Mouse (Mus musculus): ENCODE results near the gene Sipa1l2. TPM values are rescaled to one million over a fixed set of nuclear protein-coding genes. Genes with fewer than 3 reads are reported as not detected.

The Sipa1l2 gene
- polyA plus RNA-seq, 1 experiment from 2014 or later: 14.1 TPM

DNA sequence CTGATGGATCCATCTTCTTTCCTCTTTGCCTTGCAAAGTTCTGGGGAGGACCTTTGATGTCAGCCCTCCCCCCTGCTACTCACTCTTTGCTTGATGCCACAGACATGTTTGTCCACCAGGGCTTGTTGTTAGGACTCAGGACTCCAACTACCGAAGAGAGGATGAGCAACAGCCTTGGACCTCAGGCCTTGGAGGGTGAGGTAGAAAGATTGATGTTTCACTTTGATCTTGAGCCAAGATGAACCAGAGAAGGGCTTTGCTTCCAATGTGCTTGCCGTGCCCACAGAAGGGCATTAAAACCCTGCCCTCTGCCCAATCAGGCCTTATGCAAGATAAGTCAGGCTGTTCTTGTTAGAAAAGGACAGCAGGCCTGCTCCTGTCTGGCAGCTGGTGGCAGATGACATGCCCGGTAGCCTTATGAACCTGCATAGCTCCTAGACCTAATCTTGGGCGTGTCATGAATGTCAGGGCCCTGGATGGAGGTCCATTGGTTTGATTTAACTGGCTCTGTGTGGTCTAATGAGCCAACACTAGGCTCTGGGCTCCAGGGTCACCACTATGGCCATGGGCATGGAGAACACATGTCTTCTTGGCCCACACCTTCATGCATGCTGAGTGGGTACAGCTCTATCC is 184.9 kb downstream of the Sipa1l2 start:
- H3K27ac ChIP-seq (ENCODE audit: low read depth, low read length): no peak overlapping the region
- no peak for DNase-seq (ENCODE audit: low spot score, missing footprints)
- no peaks in the 10 kb centered on the region for H3K36me3 ChIP-seq (ENCODE audit: control insufficient read depth, insufficient read depth, low read length)
- H3K9me3 ChIP-seq (ENCODE audit: control insufficient read depth, low read length): no peaks in the 10 kb centered on the region
- 93% methylated on average over 4 of the region's 4 CpGs for WGBS
- H3K9ac ChIP-seq (ENCODE audit: low read length): no peak overlapping the region
- no peaks in the 10 kb centered on the region for H3K27me3 ChIP-seq (ENCODE audit: control insufficient read depth, insufficient read depth, low read length)
- H3K4me3 ChIP-seq (ENCODE audit: low read depth, low read length): no peak overlapping the region
- no peak for ATAC-seq (ENCODE audit: low FRiP score)
- no peak overlapping the region for H3K4me2 ChIP-seq
- H3K4me1 ChIP-seq (ENCODE audit: control insufficient read depth, insufficient read depth, low read length): peaks cover 3% of the 10 kb centered on the region; the same call in 1 of the 2 replicates

DNA sequence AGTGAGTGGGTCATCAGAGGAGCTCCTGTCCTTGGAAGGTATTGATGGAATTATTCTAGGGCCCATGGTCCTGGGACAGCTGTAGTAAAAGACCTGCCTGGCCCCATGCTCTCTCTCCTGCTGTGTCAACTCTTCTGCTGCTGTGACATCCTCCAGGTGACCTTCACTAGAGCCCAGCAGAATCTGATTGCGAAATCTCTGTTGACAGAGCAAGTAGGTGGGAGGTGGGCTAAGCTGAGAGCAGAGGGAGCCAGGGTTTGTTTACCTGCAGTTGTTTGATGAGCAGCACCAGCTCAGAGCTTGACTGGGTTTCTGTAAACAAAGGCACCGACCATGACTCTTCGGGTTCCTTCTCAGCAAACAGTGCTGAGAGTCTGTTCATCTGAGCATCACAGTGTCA is 187.9 kb downstream of the Sipa1l2 start:
- Histone ChIP-seq H3K4me3 (ENCODE audit: low read depth, low read length) (no peak overlapping the region), H3K36me3 (ENCODE audit: control insufficient read depth, insufficient read depth, low read length) (no peaks in the 10 kb centered on the region), H3K27ac (ENCODE audit: low read depth, low read length) (no peak overlapping the region), H3K9me3 (ENCODE audit: control insufficient read depth, low read length) (no peaks in the 10 kb centered on the region), H3K4me2 (no peak overlapping the region), H3K4me1 (ENCODE audit: control insufficient read depth, insufficient read depth, low read length) (peaks cover 3% of the 10 kb centered on the region; the same call in 1 of the 2 replicates), H3K27me3 (ENCODE audit: control insufficient read depth, insufficient read depth, low read length) (no peaks in the 10 kb centered on the region), H3K9ac (ENCODE audit: low read length) (no peak overlapping the region)
- no peak for ATAC-seq (ENCODE audit: low FRiP score)
- WGBS: 63% methylated on average over 3 of the region's 3 CpGs
- no peak for DNase-seq (ENCODE audit: low spot score, missing footprints)

DNA sequence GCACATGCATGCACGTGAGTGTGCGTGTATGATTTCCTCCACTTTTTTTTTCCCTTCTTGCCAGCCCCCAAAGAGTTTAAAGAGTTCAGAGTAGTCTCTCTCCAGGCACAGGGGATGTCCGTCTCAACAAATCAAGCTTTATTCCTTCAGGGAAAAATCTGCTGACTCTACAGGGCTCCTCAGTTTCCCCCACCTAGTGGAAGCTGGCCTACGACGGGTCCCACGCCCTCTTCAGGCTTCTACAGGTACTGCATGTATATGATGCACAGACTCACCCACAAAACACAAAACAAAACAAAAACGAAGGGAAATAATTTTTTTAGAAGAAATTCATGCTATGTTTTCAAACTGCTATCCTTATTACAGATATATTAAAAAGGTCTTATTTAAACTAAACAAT is 189.7 kb downstream of the Sipa1l2 start:
- Histone ChIP-seq H3K27ac (ENCODE audit: low read depth, low read length) (no peak overlapping the region), H3K4me3 (ENCODE audit: low read depth, low read length) (no peak overlapping the region), H3K9ac (ENCODE audit: low read length) (no peak overlapping the region), H3K4me2 (no peak overlapping the region), H3K36me3 (ENCODE audit: control insufficient read depth, insufficient read depth, low read length) (no peaks in the 10 kb centered on the region), H3K27me3 (ENCODE audit: control insufficient read depth, insufficient read depth, low read length) (no peaks in the 10 kb centered on the region), H3K9me3 (ENCODE audit: control insufficient read depth, low read length) (no peaks in the 10 kb centered on the region), H3K4me1 (ENCODE audit: control insufficient read depth, insufficient read depth, low read length) (peaks cover 7% of the 10 kb centered on the region)
- 65% methylated on average over 7 of the region's 7 CpGs for WGBS
- no peak for DNase-seq (ENCODE audit: low spot score, missing footprints)
- no peak for ATAC-seq (ENCODE audit: low FRiP score)

DNA sequence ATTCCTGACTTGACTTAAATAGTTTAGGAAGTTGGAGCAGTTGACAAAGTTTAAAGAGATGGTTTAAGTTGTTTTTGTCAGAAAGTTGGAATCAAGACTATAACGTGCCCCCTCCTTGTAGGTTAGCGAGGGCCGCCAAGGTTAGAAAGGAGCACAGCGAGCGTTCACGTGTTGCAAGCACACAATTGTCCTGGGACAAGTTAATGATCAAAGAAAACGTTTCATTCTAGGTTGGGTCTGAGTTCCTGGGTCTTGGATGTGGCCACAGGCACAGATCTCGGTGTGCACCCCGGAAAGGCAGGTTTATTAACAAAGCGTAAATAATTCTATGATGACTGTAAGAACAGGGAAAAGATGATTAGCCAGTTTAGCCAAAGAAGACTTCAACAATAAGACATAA is 190.5 kb downstream of the Sipa1l2 start:
- Histone ChIP-seq H3K27me3 (ENCODE audit: control insufficient read depth, insufficient read depth, low read length) (no peaks in the 10 kb centered on the region), H3K9me3 (ENCODE audit: control insufficient read depth, low read length) (peaks cover 4% of the 10 kb centered on the region; the same call in 1 of the 2 replicates), H3K27ac (ENCODE audit: low read depth, low read length) (no peak overlapping the region), H3K36me3 (ENCODE audit: control insufficient read depth, insufficient read depth, low read length) (no peaks in the 10 kb centered on the region), H3K4me2 (no peak overlapping the region), H3K9ac (ENCODE audit: low read length) (no peak overlapping the region), H3K4me1 (ENCODE audit: control insufficient read depth, insufficient read depth, low read length) (peaks cover 7% of the 10 kb centered on the region), H3K4me3 (ENCODE audit: low read depth, low read length) (no peak overlapping the region)
- no peak for DNase-seq (ENCODE audit: low spot score, missing footprints)
- no peak for ATAC-seq (ENCODE audit: low FRiP score)
- WGBS: 85% methylated on average over 10 of the region's 10 CpGs

DNA sequence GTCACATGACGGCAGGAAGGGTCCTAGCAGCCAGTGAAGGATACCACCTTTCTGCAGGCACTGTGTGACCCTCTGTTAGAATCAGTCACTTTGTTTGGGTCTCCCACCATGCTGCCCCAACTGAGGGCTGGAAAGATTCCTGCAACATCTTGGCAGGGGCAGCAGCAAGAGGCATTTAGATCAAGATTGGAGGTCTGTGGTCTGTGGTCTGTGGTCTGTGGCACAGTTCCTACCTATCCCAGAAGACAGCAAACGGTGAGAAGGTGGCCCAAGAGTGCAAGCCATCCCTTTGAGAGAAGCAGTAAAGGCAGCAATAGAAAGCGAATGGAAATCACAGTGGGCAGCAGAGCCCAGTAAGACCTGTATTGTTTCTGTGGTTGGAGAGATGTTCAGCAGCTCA is 191.9 kb downstream of the Sipa1l2 start:
- no peak overlapping the region for H3K9ac ChIP-seq (ENCODE audit: low read length)
- H3K4me1 ChIP-seq (ENCODE audit: control insufficient read depth, insufficient read depth, low read length): peaks cover 7% of the 10 kb centered on the region
- no peaks in the 10 kb centered on the region for H3K27me3 ChIP-seq (ENCODE audit: control insufficient read depth, insufficient read depth, low read length)
- no peaks in the 10 kb centered on the region for H3K36me3 ChIP-seq (ENCODE audit: control insufficient read depth, insufficient read depth, low read length)
- 91% methylated on average over 3 of the region's 3 CpGs for WGBS
- no peak for DNase-seq (ENCODE audit: low spot score, missing footprints)
- no peak overlapping the region for H3K4me2 ChIP-seq
- H3K9me3 ChIP-seq (ENCODE audit: control insufficient read depth, low read length): peaks cover 4% of the 10 kb centered on the region; the same call in 1 of the 2 replicates
- H3K27ac ChIP-seq (ENCODE audit: low read depth, low read length): no peak overlapping the region
- ATAC-seq (ENCODE audit: low FRiP score): no peak
- no peak overlapping the region for H3K4me3 ChIP-seq (ENCODE audit: low read depth, low read length)

DNA sequence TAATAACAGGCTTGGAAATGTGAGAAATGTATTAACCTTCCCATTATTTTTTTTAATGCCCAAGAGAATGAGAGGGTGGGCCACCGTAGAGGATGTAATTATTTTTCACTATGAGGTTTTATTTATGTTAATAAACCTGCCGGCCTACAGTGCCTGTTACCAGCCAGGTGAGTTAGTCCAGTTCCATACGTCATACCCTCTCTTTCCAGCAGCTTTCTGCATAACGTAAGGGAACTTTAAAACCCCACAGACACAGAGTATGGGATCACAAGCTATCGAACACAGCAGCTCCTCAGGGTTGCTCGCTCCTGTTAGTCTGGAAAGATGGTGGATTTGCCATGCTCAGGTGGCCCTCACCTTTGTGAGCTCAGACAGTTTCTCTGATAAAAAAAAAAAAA is 193.2 kb downstream of the Sipa1l2 start:
- Histone ChIP-seq H3K4me2 (no peak overlapping the region), H3K4me1 (ENCODE audit: control insufficient read depth, insufficient read depth, low read length) (peaks cover 7% of the 10 kb centered on the region), H3K27me3 (ENCODE audit: control insufficient read depth, insufficient read depth, low read length) (no peaks in the 10 kb centered on the region), H3K4me3 (ENCODE audit: low read depth, low read length) (no peak overlapping the region), H3K36me3 (ENCODE audit: control insufficient read depth, insufficient read depth, low read length) (no peaks in the 10 kb centered on the region), H3K27ac (ENCODE audit: low read depth, low read length) (no peak overlapping the region), H3K9me3 (ENCODE audit: control insufficient read depth, low read length) (peaks cover 4% of the 10 kb centered on the region; the same call in 1 of the 2 replicates), H3K9ac (ENCODE audit: low read length) (no peak overlapping the region)
- DNase-seq (ENCODE audit: low spot score, missing footprints) (no peak), ATAC-seq (ENCODE audit: low FRiP score) (no peak)
- 72% methylated on average over 6 of the region's 6 CpGs for WGBS

DNA sequence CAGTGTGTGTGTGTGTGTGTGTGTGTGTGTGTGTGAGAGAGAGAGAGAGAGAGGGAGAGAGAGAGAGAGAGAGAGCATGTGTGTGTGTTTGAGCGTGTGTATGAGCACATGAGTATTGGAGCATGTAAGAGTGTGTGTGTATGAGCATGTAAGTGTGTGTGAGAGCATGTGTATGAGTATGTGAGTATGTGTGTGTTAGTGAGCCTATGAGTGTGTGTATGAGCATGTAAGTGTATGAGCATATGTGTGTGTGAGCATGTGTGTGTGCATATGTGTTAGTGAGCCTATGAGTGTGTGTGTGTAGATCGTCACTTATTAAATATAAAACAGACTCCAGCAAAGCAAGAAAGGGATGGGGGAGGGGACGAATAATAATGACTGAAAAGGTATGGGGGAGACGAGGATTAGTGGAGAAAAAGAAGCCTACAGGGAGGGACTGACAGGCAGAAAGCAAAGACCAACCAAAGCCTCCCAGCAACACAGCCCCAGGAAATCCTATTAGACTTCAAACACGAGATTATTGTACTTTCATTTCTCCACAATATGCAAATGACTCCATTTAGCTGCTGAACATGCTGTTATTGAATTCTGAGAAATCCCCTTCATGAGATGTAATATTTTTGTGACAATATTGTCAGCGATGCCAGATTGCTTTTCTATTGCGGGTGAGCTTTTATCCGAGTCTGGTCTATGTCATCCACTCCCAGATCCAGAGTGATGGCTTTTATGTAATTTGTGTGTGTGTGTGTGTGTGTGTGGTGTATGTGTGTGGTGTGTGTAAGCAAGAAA is 193.8 kb downstream of the Sipa1l2 start:
- 33% methylated on average over 8 of the region's 8 CpGs for WGBS
- ATAC-seq (ENCODE audit: low FRiP score) (0 out of 2 replicates have a peak, but pooled peaks have one; percentile 38), DNase-seq (ENCODE audit: low spot score, missing footprints) (no peak)

DNA sequence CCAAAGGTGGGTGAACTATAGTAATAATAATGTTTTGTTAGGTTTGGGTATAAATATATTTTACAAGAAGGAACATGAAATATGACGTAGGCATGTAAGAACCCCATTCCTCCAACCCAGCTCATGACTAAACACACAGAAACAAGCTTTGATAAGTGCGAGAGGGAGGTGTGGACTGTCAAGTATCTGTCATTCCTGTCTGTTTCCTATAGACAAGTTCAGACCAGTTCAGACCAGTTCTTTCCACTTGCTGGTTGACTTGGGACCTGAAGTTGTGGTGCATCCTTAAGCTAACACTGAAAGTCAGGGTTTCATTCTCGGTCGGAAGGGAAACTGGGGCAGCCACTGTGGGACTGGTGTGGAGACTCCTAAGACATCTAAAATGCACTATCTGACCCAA is 197.0 kb downstream of the Sipa1l2 start:
- 93% methylated on average over 4 of the region's 4 CpGs for WGBS
- Histone ChIP-seq H3K27me3 (ENCODE audit: control insufficient read depth, insufficient read depth, low read length) (no peaks in the 10 kb centered on the region), H3K27ac (ENCODE audit: low read depth, low read length) (no peak overlapping the region), H3K4me2 (no peak overlapping the region), H3K36me3 (ENCODE audit: control insufficient read depth, insufficient read depth, low read length) (no peaks in the 10 kb centered on the region), H3K4me3 (ENCODE audit: low read depth, low read length) (no peak overlapping the region), H3K9ac (ENCODE audit: low read length) (no peak overlapping the region), H3K4me1 (ENCODE audit: control insufficient read depth, insufficient read depth, low read length) (peaks cover 21% of the 10 kb centered on the region), H3K9me3 (ENCODE audit: control insufficient read depth, low read length) (peaks cover 4% of the 10 kb centered on the region; the same call in 1 of the 2 replicates)
- ATAC-seq (ENCODE audit: low FRiP score) (no peak), DNase-seq (ENCODE audit: low spot score, missing footprints) (no peak)

More for the DNA sequence above, 193.8 kb downstream of the Sipa1l2 start:
- H3K4me2 ChIP-seq: no peak overlapping the region
- H3K9me3 ChIP-seq (ENCODE audit: control insufficient read depth, low read length): peaks cover 4% of the 10 kb centered on the region; the same call in 1 of the 2 replicates
- H3K36me3 ChIP-seq (ENCODE audit: control insufficient read depth, insufficient read depth, low read length): no peaks in the 10 kb centered on the region
- H3K4me1 ChIP-seq (ENCODE audit: control insufficient read depth, insufficient read depth, low read length): peaks cover 7% of the 10 kb centered on the region
- H3K4me3 ChIP-seq (ENCODE audit: low read depth, low read length): no peak overlapping the region
- H3K27me3 ChIP-seq (ENCODE audit: control insufficient read depth, insufficient read depth, low read length): no peaks in the 10 kb centered on the region
- H3K9ac ChIP-seq (ENCODE audit: low read length): no peak overlapping the region
- H3K27ac ChIP-seq (ENCODE audit: low read depth, low read length): no peak overlapping the region

All from midbrain, embryonic 11.5 days (tissue).